Mouse (Mus musculus) cerebellum, adult 2 months (tissue): ENCODE results near the gene Aldh8a1. TPM values are rescaled to one million over a fixed set of nuclear protein-coding genes. Genes with fewer than 3 reads are reported as not detected.

Experiments
- DNase-seq, 2 experiments: peaks; one replicate each; pipeline ENCODE4 v3.0.0; 2021
- H3K27ac ChIP-seq: fragments of 200-500 bp; 2 replicates; pipeline ENCODE4 v1.5.1; 2012; ENCODE audit warnings: low read length, control low read depth, inconsistent platforms; ENCODE audit not compliant: insufficient read depth
- H3K27me3 ChIP-seq: fragments of 200-500 bp; 2 replicates; pipeline ENCODE4 v1.6.1; 2012; ENCODE audit warnings: inconsistent platforms, mild to moderate bottlenecking, low read length, moderate library complexity; ENCODE audit not compliant: control insufficient read depth, insufficient read depth
- H3K4me1 ChIP-seq: fragments of 200-500 bp; 2 replicates; pipeline ENCODE4 v1.6.1; 2011; ENCODE audit warnings: low read length; ENCODE audit not compliant: control insufficient read depth, insufficient read depth
- H3K4me3 ChIP-seq: fragments of 200-500 bp; replicated peaks from 2 replicates; pipeline ENCODE3; 2011; ENCODE audit warnings: mild to moderate bottlenecking, low read depth, low read length, control low read depth; ENCODE audit not compliant: insufficient read depth
- CTCF ChIP-seq: fragments of 200-500 bp; IDR thresholded peaks from 2 replicates; pipeline ENCODE4 v1.5.1; 2011; ENCODE audit warnings: low read depth, mild to moderate bottlenecking, control low read depth, low read length, moderate library complexity, borderline replicate concordance; ENCODE audit not compliant: insufficient read depth
- POLR2A ChIP-seq: fragments of 200-500 bp; IDR thresholded peaks from 2 replicates; pipeline ENCODE4 v1.6.1; 2011; ENCODE audit warnings: low read length, control low read depth, borderline replicate concordance; ENCODE audit not compliant: insufficient read depth
- WGBS: fragments of 180-500 bp; shearing (Covaris S2); methylation state at CpG from one replicate; pipeline ENCODE4 v1.1.7; 2018; 5-methylcytosine and 5-hydroxymethylcytosine counted together
- polyA plus RNA-seq: library from polyadenylated mRNA; depleted of rRNA; stranded (reverse); fragments of >200 nt; gene quantifications from 2 replicates; pipeline ENCODE4 v1.2.3, GENCODE M21; 2012

Gene Aldh8a1
- polyA plus RNA-seq, 1 experiment = 0.11 TPM

DNA sequence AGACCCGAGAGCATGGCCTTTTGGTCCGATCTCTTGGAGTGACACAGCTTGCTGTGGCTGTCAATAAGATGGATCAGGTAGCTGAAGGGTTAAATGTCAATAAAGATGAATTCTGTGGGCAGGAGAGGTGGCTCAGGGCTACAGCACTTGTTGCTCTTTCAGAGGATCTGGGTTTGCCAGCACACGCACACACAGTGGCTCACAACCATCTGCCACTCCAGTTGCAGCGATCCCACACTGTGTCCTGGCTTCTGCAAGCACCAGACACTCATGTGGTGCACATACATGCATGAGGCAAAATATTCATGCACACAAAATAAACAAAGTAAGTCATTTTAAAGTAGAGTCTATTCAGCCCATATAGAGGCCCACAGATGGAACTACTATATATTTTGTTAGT, 29.8 kb upstream of the Aldh8a1 start:
- no peak overlapping the region for H3K4me3 ChIP-seq
- no peaks in the 10 kb centered on the region for H3K27me3 ChIP-seq
- no peaks in the 10 kb centered on the region; the same call in 1 of the 2 replicates for H3K4me1 ChIP-seq
- WGBS = 49% methylated on average over 4 of the region's 4 CpGs
- H3K27ac ChIP-seq = no peak overlapping the region
- peak in 1 of 2 experiments; percentile 33 for DNase-seq
- TF ChIP-seq POLR2A (no peak), CTCF (no peak)

DNA sequence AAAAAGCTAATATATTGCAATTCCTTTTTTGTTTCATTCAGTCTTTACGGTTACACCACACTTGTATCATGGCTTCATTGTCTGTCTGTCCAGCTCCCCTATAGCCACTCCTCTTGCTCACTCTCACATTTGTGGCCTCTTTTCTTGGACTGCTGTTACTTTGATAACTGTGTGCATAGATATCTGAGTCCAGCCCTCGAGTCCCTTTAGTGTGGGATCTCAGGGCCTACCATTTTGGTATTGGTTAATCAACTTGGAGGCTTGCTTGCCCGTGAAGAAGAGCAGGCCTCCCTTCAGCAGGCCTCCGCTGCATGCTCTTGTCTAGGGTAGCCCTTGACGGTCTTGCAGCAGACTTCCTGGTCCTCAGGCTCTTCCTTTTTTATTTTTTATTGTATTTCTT, 27.6 kb upstream of the Aldh8a1 start:
- no peak for DNase-seq
- Histone ChIP-seq H3K27me3 (no peaks in the 10 kb centered on the region), H3K4me1 (no peaks in the 10 kb centered on the region; the same call in 1 of the 2 replicates), H3K27ac (no peak overlapping the region), H3K4me3 (no peak overlapping the region)
- 99% methylated on average over 5 of the region's 5 CpGs for WGBS
- TF ChIP-seq CTCF (no peak), POLR2A (no peak)

DNA sequence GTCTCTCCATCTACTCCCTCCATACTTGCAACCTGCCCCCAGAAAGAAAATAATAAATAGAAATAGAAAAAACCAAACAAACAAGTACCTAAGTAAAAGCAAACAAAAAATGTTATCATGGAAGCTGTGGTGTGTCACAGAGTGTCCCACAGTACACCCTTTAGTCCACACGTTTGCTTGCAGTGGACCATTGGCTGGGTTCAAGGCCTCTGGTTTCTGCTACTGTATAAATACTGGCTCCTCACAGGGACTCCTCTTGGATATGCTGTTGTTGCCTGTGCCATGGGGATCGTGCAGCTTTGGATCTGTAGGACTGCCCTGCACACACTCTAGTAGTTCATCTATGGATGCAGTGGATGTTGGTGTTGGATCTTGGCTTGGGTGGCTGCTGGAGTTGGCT, 27.1 kb upstream of the Aldh8a1 start:
- H3K27ac ChIP-seq = no peak overlapping the region
- no peak overlapping the region for H3K4me3 ChIP-seq
- no peaks in the 10 kb centered on the region; the same call in 1 of the 2 replicates for H3K4me1 ChIP-seq
- no peaks in the 10 kb centered on the region for H3K27me3 ChIP-seq
- TF ChIP-seq CTCF (no peak), POLR2A (no peak)
- 95% methylated on average over 2 of the region's 2 CpGs for WGBS
- DNase-seq = no peak

DNA sequence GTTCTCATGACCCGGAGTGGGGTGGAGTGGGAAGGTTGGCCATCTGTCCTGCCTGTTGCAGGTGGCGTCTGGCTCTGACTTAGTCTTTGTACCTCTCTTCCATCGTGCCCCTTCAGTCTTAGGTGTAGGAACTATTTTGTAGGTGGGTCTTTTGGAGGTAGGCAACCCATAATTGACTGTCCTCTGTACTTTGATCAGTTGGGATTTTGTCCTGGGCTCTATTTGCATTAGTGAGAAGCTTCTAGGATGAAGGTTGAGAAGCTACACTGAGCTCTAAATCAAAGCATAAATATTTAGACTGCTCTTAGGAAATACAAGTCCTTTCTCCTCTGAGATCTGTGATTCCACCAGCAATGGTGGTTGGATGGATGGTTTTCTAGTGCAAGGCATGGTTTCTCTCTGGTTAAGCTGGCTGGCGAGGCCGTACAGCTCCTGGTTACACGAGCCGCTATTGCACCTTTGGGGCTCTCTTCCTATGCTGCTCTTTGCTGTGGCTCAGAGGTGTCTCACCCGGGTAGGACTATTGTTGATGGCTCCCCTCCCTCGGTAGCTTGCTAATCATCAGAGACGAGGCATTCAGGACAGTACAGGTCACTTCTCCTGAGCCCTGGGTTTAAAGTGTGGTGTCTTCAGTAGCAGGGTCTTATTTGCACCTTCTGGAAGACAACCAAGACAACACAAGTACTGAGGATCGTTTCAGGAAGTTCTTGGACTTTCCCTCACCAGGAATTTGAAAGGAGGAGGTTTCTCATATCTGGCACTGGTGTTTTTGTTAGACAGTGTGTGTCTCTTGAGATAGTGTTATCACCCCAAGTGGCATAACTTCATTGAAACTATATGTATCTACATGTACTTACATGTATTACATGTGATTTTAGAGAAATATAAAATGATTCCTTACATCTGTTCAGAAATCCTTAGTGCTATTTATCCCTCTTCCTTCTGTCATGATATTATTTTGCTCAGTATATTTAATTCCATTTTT, 26.3 kb upstream of the Aldh8a1 start:
- WGBS = 77% methylated on average over 11 of the region's 11 CpGs
- no peaks in the 10 kb centered on the region for H3K27me3 ChIP-seq
- no peak overlapping the region for H3K4me3 ChIP-seq
- H3K27ac ChIP-seq = no peak overlapping the region
- no peak for DNase-seq
- H3K4me1 ChIP-seq = no peaks in the 10 kb centered on the region; the same call in 1 of the 2 replicates
- TF ChIP-seq CTCF = no peak
- TF ChIP-seq POLR2A = no peak

DNA sequence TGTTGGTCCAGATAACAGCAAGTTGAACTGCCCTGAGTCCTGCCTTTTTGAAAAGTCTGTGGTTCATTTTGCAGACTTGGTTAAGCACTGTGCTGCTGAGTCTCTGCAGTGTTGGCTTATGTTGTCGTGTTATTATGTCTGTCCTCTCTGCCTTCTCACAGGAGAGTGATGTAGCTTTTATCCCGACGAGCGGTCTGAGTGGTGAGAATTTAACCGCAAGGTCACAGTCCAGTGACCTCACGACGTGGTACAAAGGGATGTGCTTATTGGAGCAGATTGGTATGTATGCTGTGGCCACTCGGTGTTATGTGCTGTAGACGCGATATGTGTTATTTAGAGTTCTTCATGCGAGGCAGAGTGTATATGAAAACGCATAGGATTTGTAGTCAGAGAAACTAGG, 25.3 kb upstream of the Aldh8a1 start:
- no peak for DNase-seq
- Histone ChIP-seq H3K4me3 (no peak overlapping the region), H3K4me1 (no peaks in the 10 kb centered on the region; the same call in 1 of the 2 replicates), H3K27ac (no peak overlapping the region), H3K27me3 (no peaks in the 10 kb centered on the region)
- 55% methylated on average over 12 of the region's 12 CpGs for WGBS
- no peak for TF ChIP-seq CTCF
- TF ChIP-seq POLR2A = no peak

DNA sequence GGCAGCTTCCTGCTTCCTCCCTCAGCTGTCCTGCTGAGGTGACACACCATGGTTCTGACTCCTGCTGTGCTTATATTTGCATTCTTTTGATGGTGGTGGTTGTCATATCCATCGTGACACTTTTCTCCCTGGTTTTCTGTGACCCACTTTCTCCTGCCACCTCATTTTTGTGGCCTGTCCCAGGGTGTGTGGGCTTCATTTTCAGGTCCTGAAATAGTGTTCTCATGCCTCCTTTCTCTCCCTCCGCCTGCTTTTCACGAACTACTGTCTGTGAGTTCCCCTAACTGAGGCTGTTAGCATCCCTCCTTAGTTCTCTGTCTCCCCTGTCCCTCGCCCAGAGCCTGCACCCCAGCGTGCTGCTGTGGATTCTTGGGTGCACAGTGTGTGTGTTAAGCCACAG, 23.2 kb upstream of the Aldh8a1 start:
- 54% methylated on average over 5 of the region's 5 CpGs for WGBS

DNA sequence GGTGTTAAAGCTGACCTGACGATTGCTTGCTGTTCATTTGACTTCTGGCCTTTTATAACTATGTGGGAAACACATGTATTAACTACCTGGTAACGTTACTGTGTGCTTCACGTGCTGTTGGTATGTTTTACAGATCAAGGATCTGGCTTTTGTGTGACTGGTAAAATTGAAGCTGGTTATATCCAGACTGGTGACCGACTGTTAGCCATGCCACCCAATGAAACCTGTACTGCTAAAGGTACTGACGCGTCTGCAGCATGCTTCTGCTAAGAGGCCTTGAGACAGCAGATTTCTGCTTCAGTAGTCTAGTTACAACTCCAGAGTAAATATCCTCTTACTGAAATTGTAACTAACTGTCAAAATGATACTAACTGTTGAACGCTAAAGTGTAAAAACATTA, 22.6 kb upstream of the Aldh8a1 start:
- 95% methylated on average over 7 of the region's 7 CpGs for WGBS
- TF ChIP-seq CTCF = no peak
- TF ChIP-seq POLR2A = no peak
- no peak for DNase-seq
- Histone ChIP-seq H3K4me1 (no peaks in the 10 kb centered on the region; the same call in 1 of the 2 replicates), H3K4me3 (no peak overlapping the region), H3K27me3 (no peaks in the 10 kb centered on the region), H3K27ac (no peak overlapping the region)

More for the DNA sequence above, 23.2 kb upstream of the Aldh8a1 start:
- Histone ChIP-seq H3K27ac (no peak overlapping the region), H3K27me3 (no peaks in the 10 kb centered on the region), H3K4me1 (no peaks in the 10 kb centered on the region; the same call in 1 of the 2 replicates), H3K4me3 (no peak overlapping the region)
- TF ChIP-seq POLR2A (no peak), CTCF (no peak)
- no peak for DNase-seq

DNA sequence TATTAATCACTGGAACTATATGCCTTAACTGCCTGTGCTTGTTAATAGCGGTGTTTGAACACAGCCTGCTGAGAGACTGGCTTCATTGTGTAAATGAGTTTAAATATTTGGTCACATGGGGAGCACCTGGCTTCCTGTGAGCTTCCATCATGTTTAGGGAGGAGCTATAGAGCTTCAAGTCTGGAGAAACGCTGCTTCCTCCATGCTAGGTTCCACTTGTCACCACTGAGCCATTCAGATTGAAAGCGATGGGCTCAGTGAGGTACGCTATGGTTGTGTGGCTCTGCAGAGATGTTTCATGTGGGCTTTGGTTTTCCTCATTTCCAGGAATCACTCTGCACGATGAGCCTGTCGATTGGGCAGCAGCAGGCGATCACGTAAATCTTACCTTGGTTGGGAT, 19.1 kb upstream of the Aldh8a1 start:
- no peak for DNase-seq
- no peak overlapping the region for H3K4me3 ChIP-seq
- no peak overlapping the region for H3K27ac ChIP-seq
- TF ChIP-seq POLR2A (no peak), CTCF (no peak)
- WGBS = 89% methylated on average over 8 of the region's 8 CpGs
- no peaks in the 10 kb centered on the region for H3K27me3 ChIP-seq
- H3K4me1 ChIP-seq = no peaks in the 10 kb centered on the region

DNA sequence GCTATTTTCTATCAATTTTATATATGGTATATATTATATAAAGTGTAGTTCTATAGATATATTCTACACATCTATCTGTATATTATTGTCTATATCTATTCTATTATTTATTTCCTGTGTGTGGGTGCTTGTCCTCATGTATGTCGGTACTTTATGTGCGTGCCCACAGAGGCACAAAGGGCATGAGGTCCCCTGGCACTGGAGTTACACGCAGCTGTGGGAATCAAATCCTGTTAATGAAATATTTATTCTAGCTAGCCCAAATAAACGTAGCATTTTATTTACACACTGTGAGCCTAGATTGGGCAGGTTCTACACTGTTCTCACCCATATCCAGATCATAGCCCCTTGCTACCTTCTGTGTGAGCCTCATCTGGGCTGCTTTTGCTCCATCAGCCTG, 18.0 kb upstream of the Aldh8a1 start:
- H3K27me3 ChIP-seq = no peaks in the 10 kb centered on the region
- no peak overlapping the region for H3K27ac ChIP-seq
- 91% methylated on average over 4 of the region's 4 CpGs for WGBS
- H3K4me1 ChIP-seq = no peaks in the 10 kb centered on the region
- DNase-seq = no peak
- no peak overlapping the region for H3K4me3 ChIP-seq
- no peak for TF ChIP-seq POLR2A
- TF ChIP-seq CTCF = no peak
